Mouse (Mus musculus): Measurements from ENCODE around the gene D630039A03Rik. TPM values are rescaled to one million over a fixed set of nuclear protein-coding genes. Genes with fewer than 3 reads are reported as not detected.

The D630039A03Rik gene
- polyA plus RNA-seq (2015; fragmentation: Nextera tagmentation; extraction: Ambion mirVana), result 1.5 and 1.6 TPM in 2 replicates

GRCm38 (mm10) chr4:57916201-57916661 lies at the start of gene D630039A03Rik:
TSS of gene D630039A03Rik (minus strand) at chr4:57916297.
- ATAC-seq, result peak; percentile 43; the same call in 1 of the 2 replicates
- Histone ChIP-seq H3K4me1 (ENCODE audit: insufficient read depth) (peaks cover 7% of the 10 kb centered on the region), H3K27ac (ENCODE audit: low read depth) (no peak within 1 kb of the TSS), H3K9me3 (ENCODE audit: low read length) (no peaks in the 10 kb centered on the region), H3K36me3 (replicated peaks; ENCODE audit: insufficient read depth, low read length) (no peaks in the 10 kb centered on the region), H3K4me2 (ENCODE audit: low read depth, low read length) (peak within 1 kb of the TSS; percentile 60), H3K27me3 (ENCODE audit: insufficient read depth, low read length) (no peaks in the 10 kb centered on the region), H3K9ac (replicated peaks) (0 out of 2 replicates have a peak within 1 kb of the TSS, but pooled peaks have one; percentile 44), H3K4me3 (ENCODE audit: low read depth, low read length) (peak within 1 kb of the TSS; percentile 38)
- WGBS (ENCODE audit: insufficient replicate concordance), result 19% methylated on average over 9 of the region's 9 CpGs
- DNase-seq, result peak; percentile 41
- TF ChIP-seq EP300 (IDR thresholded peaks at IDR 0.05; ENCODE audit: low read depth) (no peak), CTCF (IDR thresholded peaks at IDR 0.05; ENCODE audit: low read depth) (no peak)

DNA sequence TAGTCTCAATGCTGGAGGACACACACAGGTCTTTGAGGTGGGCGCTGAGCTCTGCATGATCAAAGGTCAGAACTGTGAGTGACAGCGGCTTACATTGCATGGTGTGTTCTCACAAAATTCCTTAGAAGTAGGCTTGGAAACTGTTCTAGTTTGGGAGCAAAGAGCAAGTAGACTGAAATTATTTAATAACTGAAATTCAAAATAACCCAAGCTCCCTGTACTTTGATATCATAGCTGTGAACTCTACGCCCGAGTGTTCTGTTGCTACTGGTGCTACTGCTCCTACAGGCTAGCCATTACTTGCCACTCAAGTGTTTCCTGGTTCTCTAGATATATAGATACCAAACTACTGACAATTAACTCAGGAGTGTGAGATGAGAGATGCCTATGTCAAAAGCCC lies 49.4 kb upstream of the D630039A03Rik start:
- ATAC-seq (no peak), DNase-seq (no peak)
- TF ChIP-seq CTCF (IDR thresholded peaks at IDR 0.05; ENCODE audit: low read depth), result no peak
- no peak for TF ChIP-seq EP300 (IDR thresholded peaks at IDR 0.05; ENCODE audit: low read depth)
- 89% methylated on average over 4 of the region's 4 CpGs for WGBS (ENCODE audit: insufficient replicate concordance)
- Histone ChIP-seq H3K9ac (replicated peaks) (no peak overlapping the region), H3K4me2 (ENCODE audit: low read depth, low read length) (no peak overlapping the region), H3K36me3 (replicated peaks; ENCODE audit: insufficient read depth, low read length) (no peaks in the 10 kb centered on the region), H3K4me3 (ENCODE audit: low read depth, low read length) (no peak overlapping the region), H3K27me3 (ENCODE audit: insufficient read depth, low read length) (no peaks in the 10 kb centered on the region), H3K9me3 (ENCODE audit: low read length) (no peaks in the 10 kb centered on the region), H3K27ac (ENCODE audit: low read depth) (no peak overlapping the region), H3K4me1 (ENCODE audit: insufficient read depth) (no peaks in the 10 kb centered on the region)

GRCm38 (mm10) chr4:57964143-57964542 lies 48.0 kb upstream of the D630039A03Rik start:
- DNase-seq, result no peak
- ATAC-seq, result no peak
- Histone ChIP-seq H3K27ac (ENCODE audit: low read depth) (no peak overlapping the region), H3K4me3 (ENCODE audit: low read depth, low read length) (no peak overlapping the region), H3K36me3 (replicated peaks; ENCODE audit: insufficient read depth, low read length) (no peaks in the 10 kb centered on the region), H3K4me1 (ENCODE audit: insufficient read depth) (no peaks in the 10 kb centered on the region), H3K9ac (replicated peaks) (no peak overlapping the region), H3K9me3 (ENCODE audit: low read length) (no peaks in the 10 kb centered on the region), H3K27me3 (ENCODE audit: insufficient read depth, low read length) (no peaks in the 10 kb centered on the region), H3K4me2 (ENCODE audit: low read depth, low read length) (no peak overlapping the region)
- TF ChIP-seq EP300 (IDR thresholded peaks at IDR 0.05; ENCODE audit: low read depth) (no peak), CTCF (IDR thresholded peaks at IDR 0.05; ENCODE audit: low read depth) (no peak)
- WGBS (ENCODE audit: insufficient replicate concordance), result 61% methylated on average over 1 of the region's 1 CpGs

DNA sequence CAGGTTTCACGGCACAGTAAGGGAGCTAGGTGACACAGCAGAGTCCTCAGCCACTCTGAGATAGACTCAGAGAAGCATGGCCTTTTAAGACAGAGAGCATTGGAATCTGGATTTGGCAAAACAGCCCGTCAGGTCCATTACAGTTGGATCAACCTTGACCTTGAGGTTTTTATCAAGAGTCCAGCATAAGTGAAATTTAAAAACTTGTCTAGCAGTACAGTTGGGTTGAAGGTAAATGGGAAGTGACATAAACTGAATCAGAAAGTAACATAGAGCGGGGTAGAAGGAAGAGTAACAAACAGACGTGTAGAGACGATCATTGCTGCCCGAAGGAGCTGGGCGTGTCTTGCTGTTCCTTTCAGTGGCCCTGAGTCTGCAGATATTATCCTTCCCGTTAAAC lies 43.0 kb upstream of the D630039A03Rik start:
- WGBS (ENCODE audit: insufficient replicate concordance), result 73% methylated on average over 8 of the region's 8 CpGs
- Histone ChIP-seq H3K9me3 (ENCODE audit: low read length) (no peaks in the 10 kb centered on the region), H3K4me1 (ENCODE audit: insufficient read depth) (peaks cover 23% of the 10 kb centered on the region), H3K9ac (replicated peaks) (no peak overlapping the region), H3K4me3 (ENCODE audit: low read depth, low read length) (no peak overlapping the region), H3K27ac (ENCODE audit: low read depth) (no peak overlapping the region), H3K36me3 (replicated peaks; ENCODE audit: insufficient read depth, low read length) (no peaks in the 10 kb centered on the region), H3K27me3 (ENCODE audit: insufficient read depth, low read length) (no peaks in the 10 kb centered on the region), H3K4me2 (ENCODE audit: low read depth, low read length) (no peak overlapping the region)
- TF ChIP-seq CTCF (IDR thresholded peaks at IDR 0.05; ENCODE audit: low read depth), result no peak
- TF ChIP-seq EP300 (IDR thresholded peaks at IDR 0.05; ENCODE audit: low read depth), result no peak
- DNase-seq, result no peak
- no peak for ATAC-seq

- Histone ChIP-seq H3K27ac (ENCODE audit: low read depth) (no peak overlapping the region), H3K27me3 (ENCODE audit: insufficient read depth, low read length) (no peaks in the 10 kb centered on the region), H3K4me2 (ENCODE audit: low read depth, low read length) (peak overlapping the region; percentile 88), H3K4me1 (ENCODE audit: insufficient read depth) (peaks cover 31% of the 10 kb centered on the region), H3K9ac (replicated peaks) (no peak overlapping the region), H3K9me3 (ENCODE audit: low read length) (no peaks in the 10 kb centered on the region), H3K4me3 (ENCODE audit: low read depth, low read length) (no peak overlapping the region), H3K36me3 (replicated peaks; ENCODE audit: insufficient read depth, low read length) (no peaks in the 10 kb centered on the region)
- 70% methylated on average over 9 of the region's 9 CpGs for WGBS (ENCODE audit: insufficient replicate concordance)
- TF ChIP-seq CTCF (IDR thresholded peaks at IDR 0.05; ENCODE audit: low read depth) (no peak), EP300 (IDR thresholded peaks at IDR 0.05; ENCODE audit: low read depth) (no peak)
- DNase-seq (no peak), ATAC-seq (no peak)
Measured at GRCm38 (mm10) chr4:57958098-57958497, 42.0 kb upstream of the D630039A03Rik start.

- Histone ChIP-seq H3K27me3 (ENCODE audit: insufficient read depth, low read length) (no peaks in the 10 kb centered on the region), H3K9me3 (ENCODE audit: low read length) (no peaks in the 10 kb centered on the region), H3K36me3 (replicated peaks; ENCODE audit: insufficient read depth, low read length) (no peaks in the 10 kb centered on the region), H3K4me2 (ENCODE audit: low read depth, low read length) (peak overlapping the region; percentile 88), H3K27ac (ENCODE audit: low read depth) (peak overlapping the region; percentile 98), H3K9ac (replicated peaks) (peak overlapping the region; percentile 78), H3K4me1 (ENCODE audit: insufficient read depth) (peaks cover 33% of the 10 kb centered on the region), H3K4me3 (ENCODE audit: low read depth, low read length) (peak overlapping the region; percentile 68)
- DNase-seq, result no peak
- 41% methylated on average over 11 of the region's 11 CpGs for WGBS (ENCODE audit: insufficient replicate concordance)
- no peak for TF ChIP-seq CTCF (IDR thresholded peaks at IDR 0.05; ENCODE audit: low read depth)
- no peak for TF ChIP-seq EP300 (IDR thresholded peaks at IDR 0.05; ENCODE audit: low read depth)
- ATAC-seq, result no peak
Measured at GRCm38 (mm10) chr4:57957200-57958085, 41.3 kb upstream of the D630039A03Rik start.

Data from liver, postnatal 0 days (tissue).